Mouse (Mus musculus): ENCODE data around the gene Wnk1.

DNA sequence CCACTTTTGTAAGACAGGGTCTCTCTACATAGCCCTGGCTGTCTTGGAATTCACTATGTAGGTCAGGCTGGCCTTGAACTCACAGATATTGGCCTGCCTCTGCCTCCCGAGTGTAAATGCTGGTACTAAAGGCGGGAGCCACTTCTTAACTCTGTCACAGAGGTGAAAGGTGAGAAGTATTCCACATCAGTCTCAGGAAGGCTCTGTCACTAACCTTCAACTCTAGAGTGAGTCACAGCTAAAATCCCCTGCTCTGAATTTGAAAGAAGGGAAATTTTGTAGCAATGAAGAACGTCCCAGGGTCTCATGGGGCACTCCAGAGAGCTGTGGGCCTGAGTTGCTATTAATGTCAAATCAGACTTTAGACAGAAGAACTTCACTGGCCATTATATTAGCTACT lies 47.4 kb upstream of the Wnk1 start:
- no peak for TF ChIP-seq CTCF (IDR thresholded peaks at IDR 0.05; ENCODE audit: low read depth, low read length)
- TF ChIP-seq POLR2A (IDR thresholded peaks at IDR 0.05; ENCODE audit: insufficient read depth, low read length): no peak
- TF ChIP-seq EP300 (IDR thresholded peaks at IDR 0.05; ENCODE audit: insufficient read depth, low read depth, low read length): no peak
